Mouse (Mus musculus) natural killer cell, adult 2 months (primary cell): ENCODE results near the gene Gm21292.
"Not testable (repeated sequence)": the region's sequence is repeated elsewhere in the genome, so short reads cannot be mapped to it uniquely, and the experiment has no call there.

Experiments used
- DNase-seq, 2 experiments: peaks; one replicate each; pipeline ENCODE4 v3.0.0; 2022; ENCODE audit warnings: low spot score in 2 of 2

The Gm21292 gene

DNA sequence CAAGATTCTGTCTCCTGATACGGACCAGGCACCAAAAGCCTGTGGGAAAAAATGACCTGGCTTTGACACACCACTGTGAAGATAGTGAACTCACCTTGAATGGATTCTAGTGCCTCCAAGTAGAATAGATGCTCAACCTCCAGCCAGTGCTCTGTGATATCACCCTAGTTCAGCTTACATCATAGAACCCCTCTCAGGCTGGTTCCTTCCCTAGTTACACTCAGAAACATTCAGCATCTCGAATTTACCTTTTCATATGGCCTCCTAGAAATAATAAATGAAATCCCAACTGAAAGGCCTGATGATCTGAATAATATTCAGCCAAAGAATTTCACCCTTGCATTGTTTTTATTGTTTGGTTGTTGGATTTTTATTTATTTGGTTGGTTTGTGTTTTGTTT, at the start of gene Gm21292:
Gm21292 (minus strand) TSS at position 101 of the 400 bp plus-strand sequence.
- DNase-seq: not testable (repeated sequence)
